Mouse (Mus musculus) lung, adult 18-20 months (tissue): ENCODE results near the gene Gcm1.

Experiments used
- DNase-seq, 2 experiments: peaks; one replicate each; pipeline ENCODE4 v3.0.0; 2022; ENCODE audit warnings: mixed read lengths in 2 of 2

Gene Gcm1

GRCm38 (mm10) chr9:78051677-78052076 is at the start of gene Gcm1:
Gene Gcm1 (plus strand): TSS chr9:78051924.
- no peak for DNase-seq

DNA sequence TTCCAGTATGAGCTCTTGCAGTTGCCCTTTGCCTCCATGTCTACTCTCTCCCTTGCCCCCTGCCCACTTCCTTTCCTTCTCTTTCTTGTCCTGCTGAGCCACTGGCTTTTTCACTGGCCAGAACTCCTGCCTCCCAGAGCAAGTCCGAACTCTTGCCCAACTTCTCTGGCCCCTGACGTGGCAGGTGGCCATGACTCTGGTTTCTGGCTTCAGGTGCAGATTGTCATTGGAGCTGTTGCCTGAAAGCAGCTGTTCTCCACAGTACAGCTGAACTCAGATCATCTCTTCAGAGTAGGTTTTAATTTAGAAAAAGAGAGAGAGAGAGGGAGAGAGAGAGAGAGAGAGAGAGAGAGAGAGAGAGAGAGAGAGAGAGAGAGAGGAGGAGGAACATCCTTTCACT is 48.4 kb upstream of the Gcm1 start:
- DNase-seq = no peak

GRCm38 (mm10) chr9:78005481-78005880 is 46.2 kb upstream of the Gcm1 start:
- DNase-seq = peak in 1 of 2 experiments; percentile 36

DNA sequence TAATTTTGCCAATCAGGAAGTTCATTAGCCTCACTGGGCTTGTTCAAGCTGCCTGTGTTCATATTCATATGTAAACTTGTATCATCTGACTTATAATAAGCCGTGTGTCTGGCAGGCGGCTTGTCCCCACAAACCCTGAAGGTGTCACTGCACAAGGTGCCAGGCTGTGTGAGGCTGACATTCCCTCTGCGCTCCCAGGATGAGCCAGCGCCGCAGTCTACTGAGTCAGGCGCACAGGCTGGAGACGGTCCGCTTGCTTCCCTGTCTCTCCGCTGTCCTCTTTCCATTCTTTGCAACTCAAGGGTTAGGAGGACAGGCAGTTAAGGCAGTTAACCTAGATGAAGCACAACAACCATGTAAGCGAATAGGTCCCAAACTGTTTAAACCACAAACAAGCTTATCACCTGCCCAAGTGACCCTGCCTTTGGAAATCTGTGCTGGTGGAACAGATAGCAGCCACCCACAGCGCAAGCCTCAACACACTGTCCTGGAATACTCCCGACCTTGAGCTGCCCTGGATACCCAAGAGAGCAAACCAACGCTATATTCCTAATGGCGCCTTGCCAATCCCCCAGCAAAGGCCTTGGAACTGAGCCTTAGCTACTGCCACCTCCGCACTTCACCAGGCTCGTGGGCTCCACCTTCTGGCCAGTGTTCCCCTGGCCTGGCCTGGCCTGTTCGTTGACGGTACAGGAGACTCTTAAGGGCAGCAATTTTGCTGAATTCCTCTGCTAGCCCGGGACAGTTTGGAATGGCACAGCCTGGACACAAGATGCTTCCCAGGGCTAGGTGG is 45.3 kb upstream of the Gcm1 start:
- peak; percentile 85 to 91 for DNase-seq

DNA sequence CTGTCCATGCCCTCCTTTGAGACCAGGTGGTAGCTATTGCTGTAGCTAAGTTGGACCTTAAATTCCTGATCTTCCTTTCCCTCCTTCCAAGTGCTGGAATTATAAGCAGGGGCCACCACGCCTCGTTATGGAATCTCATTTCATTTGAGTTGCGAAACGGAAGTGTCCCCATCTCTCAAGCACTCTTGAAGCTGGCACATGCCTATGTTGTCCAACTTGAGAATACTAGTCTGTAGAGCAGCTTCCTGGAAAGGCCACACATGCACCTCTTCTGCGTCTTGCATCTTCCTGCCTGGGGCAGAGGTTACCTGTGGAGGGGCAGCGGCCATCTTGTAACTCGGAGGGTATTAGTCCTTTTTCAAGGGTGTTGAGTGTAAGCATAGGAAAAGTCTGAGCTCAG is 42.3 kb upstream of the Gcm1 start:
- DNase-seq = peak; percentile 84 to 89

DNA sequence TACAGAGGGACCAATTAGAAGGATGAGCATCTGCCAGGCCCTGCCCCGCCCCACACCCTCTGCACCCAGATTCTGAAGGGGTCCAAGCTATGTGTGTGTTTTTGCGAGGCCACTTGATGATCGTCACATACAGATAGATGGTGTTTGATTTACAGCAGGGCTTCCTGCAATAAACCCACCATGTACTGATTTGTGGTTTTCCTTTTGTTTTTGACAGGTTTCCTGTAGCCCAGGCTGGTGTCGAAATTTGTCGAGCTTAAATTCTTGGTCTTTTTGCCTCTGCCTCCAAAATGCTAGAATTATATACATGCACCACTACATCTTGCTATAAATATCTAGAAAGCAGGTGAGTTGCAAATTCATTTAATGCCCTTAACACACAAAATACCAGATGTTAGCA is 41.5 kb upstream of the Gcm1 start:
- DNase-seq = no peak

DNA sequence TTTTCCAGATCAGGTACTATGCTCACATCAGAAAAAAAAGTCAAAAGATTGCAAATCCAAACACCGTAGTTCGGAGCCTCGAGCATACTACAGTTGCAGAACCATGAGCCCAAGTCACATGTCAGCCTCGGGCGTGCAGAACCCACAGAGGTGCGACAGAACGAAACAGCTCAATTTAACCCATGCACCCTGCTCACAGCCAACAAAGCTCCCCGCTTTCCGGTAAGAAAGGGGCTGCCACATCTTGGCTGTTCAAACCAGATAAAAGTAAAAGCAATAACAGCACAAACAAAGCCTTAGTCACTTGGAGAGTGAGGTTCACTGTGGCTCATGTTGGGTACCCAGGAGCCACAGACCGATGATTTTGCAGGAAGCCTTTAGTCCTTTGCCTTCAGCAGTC is 41.0 kb upstream of the Gcm1 start:
- no peak for DNase-seq

GRCm38 (mm10) chr9:78012066-78012465 is 39.7 kb upstream of the Gcm1 start:
- no peak for DNase-seq

GRCm38 (mm10) chr9:78012681-78013080 is 39.0 kb upstream of the Gcm1 start:
- DNase-seq = no peak

DNA sequence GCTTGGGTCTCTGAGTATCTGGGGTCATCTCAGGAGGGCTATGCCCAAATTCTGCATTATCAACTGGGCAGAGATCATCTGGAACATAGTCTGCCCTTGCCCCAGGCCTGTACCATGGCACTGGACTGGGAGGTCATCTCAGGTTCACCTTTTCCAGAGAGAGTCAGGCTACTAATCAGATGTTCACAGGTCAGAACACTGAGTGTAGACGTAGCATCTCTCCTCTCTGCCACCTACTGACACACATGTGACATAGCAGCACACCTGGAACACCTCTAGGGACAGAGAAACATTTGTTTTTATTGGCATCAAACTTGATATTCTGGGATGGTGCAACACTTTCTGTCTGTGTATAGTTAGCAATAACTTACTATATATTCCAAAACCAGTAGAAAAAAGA is 37.9 kb upstream of the Gcm1 start:
- DNase-seq = no peak

GRCm38 (mm10) chr9:78015816-78016215 is 35.9 kb upstream of the Gcm1 start:
- DNase-seq = no peak

GRCm38 (mm10) chr9:78016288-78016687 is 35.4 kb upstream of the Gcm1 start:
- no peak for DNase-seq

- peak in 1 of 2 experiments; percentile 34 for DNase-seq
Measured at GRCm38 (mm10) chr9:78021256-78021655, 30.5 kb upstream of the Gcm1 start.

DNA sequence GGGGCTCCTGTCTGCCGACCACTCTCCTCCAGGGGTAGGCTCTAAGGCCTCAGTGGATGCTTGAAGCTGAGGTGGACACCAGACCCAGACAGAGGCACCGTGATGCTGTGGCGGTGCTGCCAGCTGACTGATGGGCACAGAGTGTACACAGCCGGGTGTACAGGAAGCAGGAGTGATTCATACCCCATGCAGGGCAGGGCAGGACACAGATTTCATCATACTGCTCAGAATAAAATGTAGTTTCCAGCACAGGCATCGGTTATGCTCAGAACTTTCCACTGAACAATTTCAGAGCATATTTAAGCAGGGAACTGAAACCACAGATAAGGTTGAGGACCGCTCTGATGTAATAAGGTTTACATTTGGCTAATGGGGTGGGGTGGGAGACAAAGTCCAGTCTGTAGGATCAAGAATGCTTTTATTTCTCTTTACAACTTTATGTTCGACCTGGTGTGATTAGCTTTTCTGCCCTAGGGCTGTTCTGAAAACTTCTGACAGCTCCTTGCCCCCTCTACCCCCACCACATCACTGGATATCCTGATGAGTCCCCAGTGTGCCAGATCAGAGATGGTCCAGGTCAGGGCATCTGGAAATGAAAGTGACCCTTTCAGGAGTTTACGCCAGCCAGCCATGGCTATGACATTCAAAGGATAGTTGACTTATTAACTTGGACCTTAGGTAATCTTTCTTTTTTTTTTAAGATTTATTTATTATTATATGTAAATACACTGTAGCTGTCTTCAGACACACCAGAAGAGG is 29.4 kb upstream of the Gcm1 start:
- DNase-seq = peak; percentile 74 to 86

DNA sequence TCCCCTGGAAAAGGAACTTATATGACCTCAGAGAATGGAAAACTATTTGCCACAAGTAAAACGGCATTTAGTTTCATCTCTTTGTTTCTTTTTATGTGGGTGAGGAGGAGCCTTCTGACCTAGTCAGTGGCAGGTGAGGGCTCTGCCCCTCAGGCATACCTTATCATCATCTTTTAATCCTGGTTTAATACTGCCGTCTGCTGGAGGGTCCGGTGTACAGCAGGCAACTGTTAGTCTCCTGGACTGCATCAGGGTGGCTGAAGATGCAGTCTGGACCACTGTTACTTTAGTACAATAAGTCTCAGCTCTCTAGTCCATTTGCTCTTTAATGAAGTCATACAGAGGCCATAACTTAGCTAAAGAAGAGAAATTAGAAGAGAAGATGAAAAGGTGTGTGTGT is 26.9 kb upstream of the Gcm1 start:
- DNase-seq = peak; percentile 66 to 78

DNA sequence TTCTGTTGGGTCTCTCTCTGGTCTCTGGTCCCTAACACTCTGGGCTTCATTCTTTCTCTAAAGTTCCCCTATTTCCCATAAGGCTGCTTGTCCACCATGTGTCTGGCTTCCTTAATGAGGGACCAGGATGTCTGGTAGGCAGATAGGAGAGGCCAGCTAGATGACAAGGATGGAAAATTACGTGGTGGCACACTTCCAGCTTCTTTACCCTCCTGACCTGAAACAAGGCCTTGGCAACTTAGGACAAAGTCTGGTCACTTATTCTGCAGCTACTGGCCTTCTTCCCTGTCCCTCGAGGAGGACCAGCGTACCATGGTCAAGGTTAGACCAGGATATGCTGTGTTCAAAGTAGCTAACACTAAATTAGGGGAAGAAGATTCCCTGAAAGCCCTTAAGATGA is 24.6 kb upstream of the Gcm1 start:
- DNase-seq = no peak

- DNase-seq = no peak
Measured at GRCm38 (mm10) chr9:78030835-78031456, 20.8 kb upstream of the Gcm1 start.

GRCm38 (mm10) chr9:78032930-78033329 is 18.8 kb upstream of the Gcm1 start:
- DNase-seq = no peak

- no peak for DNase-seq
Measured at GRCm38 (mm10) chr9:78035296-78035695, 16.4 kb upstream of the Gcm1 start.

- no peak for DNase-seq
Measured at GRCm38 (mm10) chr9:78035831-78036230, 15.9 kb upstream of the Gcm1 start.

- peak; percentile 76 to 77 for DNase-seq
Measured at GRCm38 (mm10) chr9:78038755-78039489, 12.8 kb upstream of the Gcm1 start.

- DNase-seq = no peak
Measured at GRCm38 (mm10) chr9:78045171-78045570, 6.6 kb upstream of the Gcm1 start.

- DNase-seq = peak; percentile 23 to 36
Measured at GRCm38 (mm10) chr9:78046755-78047154, 5.0 kb upstream of the Gcm1 start.
